Mouse (Mus musculus) liver, adult 2 months (tissue): ENCODE measurements at regions not wholly inside any gene's neighbourhood (a gene's known extent, or its start where the extent isn't known, plus 50 kb on each side); places are given as distances from the start of the nearest gene placed in this dataset.

Source experiments
- CTCF ChIP-seq: fragments of 200-500 bp; IDR thresholded peaks from 2 replicates; pipeline ENCODE4 v1.5.1; 2011; ENCODE audit warnings: low read depth, low read length, control low read depth
- POLR2A ChIP-seq: fragments of 200-500 bp; IDR thresholded peaks from 2 replicates; pipeline ENCODE4 v1.6.1; 2011; ENCODE audit warnings: low read length, control low read depth; ENCODE audit not compliant: insufficient read depth; ENCODE audit errors: extremely low read depth

- TF ChIP-seq POLR2A (no peak), CTCF (no peak)
Measured at GRCm38 (mm10) chr5:43087077-43087476, 145.9 kb upstream of the Cpeb2 start.
